Mouse (Mus musculus) ES-E14 (cell line): ENCODE measurements at regions not wholly inside any gene's neighbourhood (a gene's known extent, or its start where the extent isn't known, plus 50 kb on each side); places are given as distances from the start of the nearest gene placed in this dataset.

Experiments
- HCFC1 ChIP-seq: IDR thresholded peaks from 2 replicates; pipeline ENCODE4 v1.6.1; 2012; ENCODE audit warnings: low read length, inconsistent platforms, borderline replicate concordance; ENCODE audit not compliant: insufficient read depth
- ZNF384 ChIP-seq: IDR thresholded peaks from 2 replicates; pipeline ENCODE4 v1.6.1; 2012; ENCODE audit warnings: low read depth, low read length, inconsistent platforms

DNA sequence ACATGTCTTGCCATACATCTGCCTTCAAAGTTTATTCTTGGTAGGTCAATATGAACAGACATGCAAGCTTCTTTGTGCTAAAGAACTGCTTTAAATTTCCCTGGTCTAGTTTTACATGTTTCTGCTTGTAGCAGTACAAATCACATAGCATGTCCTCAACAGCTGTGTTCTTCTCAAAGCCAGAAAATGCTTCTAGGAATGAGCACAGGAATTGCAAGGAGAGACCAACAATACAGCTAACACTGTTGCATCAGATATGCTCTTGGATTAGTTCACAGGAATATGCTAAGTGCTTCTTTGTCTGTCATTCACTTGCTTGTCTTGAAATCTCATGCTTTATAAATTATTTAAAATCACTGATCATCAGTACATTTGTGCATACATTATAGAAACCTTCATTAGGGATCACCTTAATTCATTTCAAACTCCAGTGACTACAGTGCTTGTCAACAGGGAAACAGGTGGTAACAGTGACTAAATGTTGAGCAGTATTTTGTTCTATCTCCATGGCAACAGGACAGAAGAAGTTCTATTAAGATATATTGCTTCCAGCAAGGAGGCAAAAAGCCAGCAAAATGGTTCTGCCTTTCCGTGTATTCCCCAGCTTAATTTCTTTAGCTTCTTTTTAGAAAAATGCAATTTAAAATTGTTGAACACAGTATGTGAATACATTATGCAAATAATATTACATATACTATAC, 77.1 kb upstream of the Ndn start:
- no peak for TF ChIP-seq ZNF384
- no peak for TF ChIP-seq HCFC1
